Mouse (Mus musculus) liver, embryonic 11.5 days (tissue): ENCODE results near the gene Adarb2. TPM values are rescaled to one million over a fixed set of nuclear protein-coding genes. Genes with fewer than 3 reads are reported as not detected.

Experiments
- ATAC-seq: fragments of 200-750 bp; cut with Nextera tagmentation; replicated peaks from 2 replicates; pipeline ENCODE4 v1.8.0; 2017; ENCODE audit warnings: moderate number of reproducible peaks, mild to moderate bottlenecking, moderate TSS enrichment, moderate library complexity; ENCODE audit not compliant: low FRiP score
- DNase-seq: peaks from one replicate; pipeline ENCODE4 v3.0.0-alpha.2; 2017; ENCODE audit warnings: low spot score
- H3K27ac ChIP-seq: fragments of 300-500 bp; sonication (generic); 2 replicates; pipeline ENCODE4 v1.5.1; 2014; ENCODE audit warnings: mild to moderate bottlenecking, low read depth, low read length, control low read depth
- H3K27me3 ChIP-seq: fragments of 300-500 bp; sonication (generic); replicated peaks from 2 replicates; pipeline ENCODE4 v1.6.1; 2014; ENCODE audit warnings: low read length, mixed read lengths; ENCODE audit not compliant: control insufficient read depth, insufficient read depth
- H3K36me3 ChIP-seq: fragments of 300-500 bp; sonication (generic); 2 replicates; pipeline ENCODE4 v1.6.1; 2014; ENCODE audit warnings: mild to moderate bottlenecking, low read length, moderate library complexity, mixed read lengths; ENCODE audit not compliant: control insufficient read depth, insufficient read depth
- H3K4me1 ChIP-seq: fragments of 300-500 bp; sonication (generic); replicated peaks from 2 replicates; pipeline ENCODE4 v1.6.1; 2014; ENCODE audit warnings: low read length, mixed read lengths; ENCODE audit not compliant: control insufficient read depth, insufficient read depth
- H3K4me2 ChIP-seq: fragments of 300-500 bp; sonication (generic); 2 replicates; pipeline ENCODE4 v1.6.1; 2014; ENCODE audit warnings: mild to moderate bottlenecking, control low read depth, moderate library complexity
- H3K4me3 ChIP-seq: fragments of 300-500 bp; sonication (generic); 2 replicates; pipeline ENCODE4 v1.5.1; 2014; ENCODE audit warnings: low read depth, low read length, control low read depth
- H3K9ac ChIP-seq: fragments of 300-500 bp; sonication (generic); 2 replicates; pipeline ENCODE4 v1.6.1; 2014; ENCODE audit warnings: low read depth, low read length, control low read depth
- H3K9me3 ChIP-seq: fragments of 300-500 bp; sonication (generic); 2 replicates; pipeline ENCODE4 v1.6.1; 2016; ENCODE audit warnings: low read length, inconsistent platforms, mixed read lengths; ENCODE audit not compliant: control insufficient read depth
- WGBS: fragments of 180-500 bp; shearing (Covaris S2); extraction: QIAGEN DNeasy Blood & Tissue Kit; methylation state at CpG from one replicate; pipeline ENCODE4 v1.1.7; 2014; 5-methylcytosine and 5-hydroxymethylcytosine counted together
- polyA plus RNA-seq: library from polyadenylated mRNA; unstranded; fragments of >200 nt; fragmentation: Nextera tagmentation; extraction: Ambion mirVana; gene quantifications from 2 replicates; pipeline ENCODE4 v1.2.1, GENCODE M21; 2014

Gene Adarb2
- polyA plus RNA-seq, 1 experiment from 2014 or later = 0.60 TPM

- no peaks in the 10 kb centered on the region; the same call in 1 of the 2 replicates for H3K27me3 ChIP-seq
- ATAC-seq = no peak
- no peaks in the 10 kb centered on the region for H3K9me3 ChIP-seq
- no peak overlapping the region for H3K27ac ChIP-seq
- H3K4me2 ChIP-seq = no peak overlapping the region
- H3K4me1 ChIP-seq = 0 out of 2 replicates have a peak, but pooled peaks cover 2% of the 10 kb centered on the region
- WGBS = 37% methylated on average over 3 of the region's 3 CpGs
- no peak overlapping the region for H3K4me3 ChIP-seq
- DNase-seq = no peak
- H3K36me3 ChIP-seq = no peaks in the 10 kb centered on the region
- no peak overlapping the region for H3K9ac ChIP-seq
These were observed 441.3 kb downstream of the Adarb2 start for GRCm38 (mm10) chr13:8643920-8644319.

GRCm38 (mm10) chr13:8644805-8645679 is 442.4 kb downstream of the Adarb2 start:
- H3K27ac ChIP-seq = no peak overlapping the region
- H3K4me3 ChIP-seq = no peak overlapping the region
- H3K9ac ChIP-seq = no peak overlapping the region
- ATAC-seq = peak; percentile 76
- H3K9me3 ChIP-seq = no peaks in the 10 kb centered on the region
- 52% methylated on average over 9 of the region's 9 CpGs for WGBS
- H3K36me3 ChIP-seq = no peaks in the 10 kb centered on the region
- DNase-seq = no peak
- H3K4me1 ChIP-seq = 0 out of 2 replicates have a peak, but pooled peaks cover 2% of the 10 kb centered on the region
- no peak overlapping the region for H3K4me2 ChIP-seq
- no peaks in the 10 kb centered on the region; the same call in 1 of the 2 replicates for H3K27me3 ChIP-seq

GRCm38 (mm10) chr13:8649261-8649660 is 446.6 kb downstream of the Adarb2 start:
- Histone ChIP-seq H3K4me2 (no peak overlapping the region), H3K4me3 (no peak overlapping the region), H3K36me3 (no peaks in the 10 kb centered on the region), H3K9me3 (no peaks in the 10 kb centered on the region), H3K27me3 (no peaks in the 10 kb centered on the region; the same call in 1 of the 2 replicates), H3K27ac (no peak overlapping the region), H3K4me1 (no peaks in the 10 kb centered on the region), H3K9ac (no peak overlapping the region)
- ATAC-seq (no peak), DNase-seq (no peak)
- WGBS = 79% methylated on average over 2 of the region's 2 CpGs

- no peak for DNase-seq
- Histone ChIP-seq H3K9ac (no peak overlapping the region), H3K27ac (no peak overlapping the region), H3K4me3 (no peak overlapping the region), H3K27me3 (no peaks in the 10 kb centered on the region), H3K4me1 (no peaks in the 10 kb centered on the region), H3K4me2 (no peak overlapping the region), H3K9me3 (no peaks in the 10 kb centered on the region), H3K36me3 (no peaks in the 10 kb centered on the region)
- ATAC-seq = no peak
- WGBS = 89% methylated on average over 9 of the region's 9 CpGs
These were observed 462.1 kb downstream of the Adarb2 start for GRCm38 (mm10) chr13:8664615-8665240.

- no peaks in the 10 kb centered on the region for H3K27me3 ChIP-seq
- H3K9me3 ChIP-seq = no peaks in the 10 kb centered on the region
- no peaks in the 10 kb centered on the region for H3K36me3 ChIP-seq
- WGBS = 43% methylated on average over 5 of the region's 5 CpGs
- H3K27ac ChIP-seq = no peak overlapping the region
- H3K4me2 ChIP-seq = no peak overlapping the region
- no peak; the same call in 1 of the 2 replicates for ATAC-seq
- no peaks in the 10 kb centered on the region for H3K4me1 ChIP-seq
- no peak for DNase-seq
- no peak overlapping the region for H3K9ac ChIP-seq
- H3K4me3 ChIP-seq = no peak overlapping the region
These were observed 474.5 kb downstream of the Adarb2 start for GRCm38 (mm10) chr13:8677174-8677573.

- no peak overlapping the region for H3K27ac ChIP-seq
- H3K36me3 ChIP-seq = no peaks in the 10 kb centered on the region
- no peak for DNase-seq
- no peaks in the 10 kb centered on the region for H3K9me3 ChIP-seq
- no peaks in the 10 kb centered on the region for H3K27me3 ChIP-seq
- no peak overlapping the region for H3K4me2 ChIP-seq
- 79% methylated on average over 9 of the region's 9 CpGs for WGBS
- H3K9ac ChIP-seq = no peak overlapping the region
- no peak overlapping the region for H3K4me3 ChIP-seq
- no peaks in the 10 kb centered on the region for H3K4me1 ChIP-seq
- ATAC-seq = no peak
These were observed 477.9 kb downstream of the Adarb2 start for GRCm38 (mm10) chr13:8680470-8681129.

- Histone ChIP-seq H3K9me3 (no peaks in the 10 kb centered on the region), H3K4me2 (no peak overlapping the region), H3K4me1 (no peaks in the 10 kb centered on the region), H3K27me3 (no peaks in the 10 kb centered on the region), H3K36me3 (no peaks in the 10 kb centered on the region), H3K4me3 (no peak overlapping the region), H3K27ac (no peak overlapping the region), H3K9ac (no peak overlapping the region)
- ATAC-seq (no peak), DNase-seq (no peak)
- 80% methylated on average over 6 of the region's 6 CpGs for WGBS
These were observed 488.8 kb downstream of the Adarb2 start for GRCm38 (mm10) chr13:8691448-8691847.

GRCm38 (mm10) chr13:8692787-8693186 is 490.1 kb downstream of the Adarb2 start:
- H3K4me2 ChIP-seq = no peak overlapping the region
- no peaks in the 10 kb centered on the region for H3K27me3 ChIP-seq
- H3K9ac ChIP-seq = no peak overlapping the region
- ATAC-seq = no peak
- no peaks in the 10 kb centered on the region for H3K36me3 ChIP-seq
- no peaks in the 10 kb centered on the region for H3K4me1 ChIP-seq
- H3K9me3 ChIP-seq = no peaks in the 10 kb centered on the region
- H3K4me3 ChIP-seq = no peak overlapping the region
- 81% methylated on average over 9 of the region's 9 CpGs for WGBS
- DNase-seq = no peak
- H3K27ac ChIP-seq = no peak overlapping the region
